Mouse (Mus musculus) brown adipose tissue, adult 24 weeks (tissue): ENCODE measurements around the gene Myo1e. TPM values are rescaled to one million over a fixed set of nuclear protein-coding genes. Genes with fewer than 3 reads are reported as not detected.

Experiments used
- H3K27ac ChIP-seq: fragments of 200-500 bp; replicated peaks from 2 replicates; pipeline ENCODE4 v1.5.1; 2012; ENCODE audit warnings: low read depth, mild to moderate bottlenecking, low read length
- H3K4me1 ChIP-seq: fragments of 200-500 bp; 2 replicates; pipeline ENCODE4 v1.6.1; 2012; ENCODE audit warnings: low read length, mixed read lengths; ENCODE audit not compliant: control insufficient read depth, insufficient read depth, insufficient read length
- H3K4me3 ChIP-seq: fragments of 200-500 bp; 2 replicates; pipeline ENCODE4 v1.5.1; 2012; ENCODE audit warnings: low read depth, mild to moderate bottlenecking, low read length, moderate library complexity; ENCODE audit not compliant: insufficient read depth
- polyA plus RNA-seq: library from polyadenylated mRNA; stranded (reverse); fragments of >200 nt; gene quantifications from 2 replicates; pipeline ENCODE4 v1.2.4, GENCODE M21; 2012; ENCODE audit not compliant: missing spikeins, insufficient read depth, insufficient read length

Gene Myo1e
- polyA plus RNA-seq, 1 experiment: 2.0 TPM

DNA sequence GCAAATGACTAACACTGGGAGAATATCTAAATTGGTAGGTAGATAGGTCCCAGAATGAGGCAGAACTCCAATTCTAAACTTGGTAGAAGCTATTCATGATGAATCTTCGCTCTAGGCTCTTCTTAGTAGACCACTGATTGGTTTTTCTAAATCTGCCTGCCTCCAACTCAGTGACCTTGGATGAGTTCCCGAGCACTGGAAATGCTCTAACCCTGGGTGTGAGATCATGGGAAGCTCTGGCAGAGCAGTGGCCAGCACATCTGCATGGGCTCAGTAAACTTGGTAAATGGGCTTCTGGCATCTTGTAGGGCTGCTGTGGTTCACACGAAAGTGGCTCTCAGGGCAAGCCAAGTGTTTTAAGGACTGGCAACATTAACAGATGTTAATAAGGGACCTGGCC, 199.4 kb downstream of the Myo1e start:
- Histone ChIP-seq H3K4me3 (no peak overlapping the region), H3K4me1 (no peaks in the 10 kb centered on the region), H3K27ac (no peak overlapping the region)

GRCm38 (mm10) chr9:70408791-70409190, 201.6 kb downstream of the Myo1e start:
- no peaks in the 10 kb centered on the region for H3K4me1 ChIP-seq
- H3K27ac ChIP-seq: no peak overlapping the region
- H3K4me3 ChIP-seq: no peak overlapping the region

GRCm38 (mm10) chr9:70409743-70410142, 202.6 kb downstream of the Myo1e start:
- no peaks in the 10 kb centered on the region for H3K4me1 ChIP-seq
- no peak overlapping the region for H3K27ac ChIP-seq
- H3K4me3 ChIP-seq: no peak overlapping the region

DNA sequence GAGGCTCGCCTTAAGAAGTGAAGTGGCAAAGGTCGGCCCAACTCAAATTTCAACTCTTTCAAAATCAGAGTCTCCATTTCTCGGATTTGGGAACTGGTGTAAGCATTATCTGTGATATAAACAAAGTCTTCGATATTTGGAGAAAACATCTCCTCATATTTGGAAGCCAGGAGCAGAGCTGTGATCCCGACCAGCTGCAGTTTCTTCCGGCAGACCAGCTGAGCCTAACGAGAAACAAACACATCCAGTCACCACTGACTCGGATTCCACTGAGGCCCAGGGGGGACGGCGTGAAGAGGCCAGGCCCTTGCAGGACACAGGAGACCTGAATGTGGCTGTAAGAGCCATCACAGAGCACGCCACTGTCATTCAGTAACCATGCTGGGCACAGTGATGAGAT, 203.5 kb downstream of the Myo1e start:
- Histone ChIP-seq H3K4me3 (no peak overlapping the region), H3K27ac (no peak overlapping the region), H3K4me1 (no peaks in the 10 kb centered on the region)

DNA sequence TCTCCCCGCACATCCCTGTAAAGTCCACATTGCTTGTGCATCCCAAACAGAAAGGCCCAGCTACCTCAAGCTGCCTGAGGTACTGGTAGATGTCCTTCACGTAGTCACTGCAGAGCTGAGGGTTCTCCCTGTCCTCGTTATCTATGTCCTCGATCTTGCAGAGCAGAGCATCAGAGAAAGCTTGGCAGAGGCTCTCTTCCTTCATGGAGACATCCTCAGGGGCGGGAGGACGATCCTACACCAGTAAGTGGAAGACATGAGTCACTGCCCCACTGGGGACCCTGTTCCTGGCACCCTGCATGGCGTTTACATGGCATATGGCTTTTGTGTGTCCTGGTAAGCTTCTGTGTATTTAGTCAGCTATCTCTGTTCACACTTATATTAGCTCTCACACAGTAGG, 205.9 kb downstream of the Myo1e start:
- Histone ChIP-seq H3K27ac (no peak overlapping the region), H3K4me3 (no peak overlapping the region), H3K4me1 (no peaks in the 10 kb centered on the region)

- H3K4me3 ChIP-seq: no peak overlapping the region
- no peaks in the 10 kb centered on the region for H3K4me1 ChIP-seq
- no peak overlapping the region for H3K27ac ChIP-seq
These were observed 209.3 kb downstream of the Myo1e start for GRCm38 (mm10) chr9:70416412-70416811.

DNA sequence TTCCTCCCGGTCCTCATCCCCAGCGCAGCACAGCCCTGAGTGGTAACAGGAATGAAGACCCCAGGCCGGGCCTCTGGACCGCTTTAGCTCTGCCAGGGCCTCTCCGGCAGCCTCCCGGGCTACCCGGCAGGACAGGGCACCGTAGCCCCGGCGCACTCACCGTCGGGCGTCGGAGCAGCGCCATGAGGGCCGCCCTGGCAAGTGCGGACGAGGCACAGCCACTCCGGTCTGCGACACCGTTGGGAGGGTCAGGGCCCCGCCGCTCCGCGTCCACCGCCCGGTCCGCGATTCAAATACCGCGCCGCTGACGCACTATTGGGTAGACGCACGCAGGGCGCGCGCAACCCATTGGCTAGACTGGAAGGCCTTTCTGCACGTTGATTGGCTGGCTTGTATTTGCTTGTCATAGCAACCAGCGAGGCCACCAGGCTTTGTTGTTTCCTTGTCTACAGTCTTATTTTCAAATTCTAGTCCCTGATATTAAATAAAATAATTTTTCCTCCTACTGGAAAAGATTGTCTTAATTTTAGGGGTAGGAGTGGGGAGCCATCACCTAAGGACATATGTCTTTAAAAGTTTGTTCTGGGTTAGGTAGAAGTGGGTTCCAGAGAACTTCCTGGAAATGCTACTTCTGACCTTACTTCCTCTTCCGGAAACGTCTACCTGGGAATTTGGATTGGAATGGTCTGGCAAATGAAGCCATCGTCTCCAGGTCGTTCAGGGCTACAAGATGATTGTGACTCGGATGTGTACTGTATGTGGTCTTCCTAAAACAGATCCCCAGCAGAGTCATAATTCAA, 214.3 kb downstream of the Myo1e start, which contains the start of gene Ccnb2:
Gene Ccnb2, minus strand, starts transcription at position 291 of the 800 bp plus-strand sequence.
- Histone ChIP-seq H3K27ac (no peak within 1 kb of the TSS), H3K4me3 (peak within 1 kb of the TSS; percentile 49), H3K4me1 (no peaks in the 10 kb centered on the region)

DNA sequence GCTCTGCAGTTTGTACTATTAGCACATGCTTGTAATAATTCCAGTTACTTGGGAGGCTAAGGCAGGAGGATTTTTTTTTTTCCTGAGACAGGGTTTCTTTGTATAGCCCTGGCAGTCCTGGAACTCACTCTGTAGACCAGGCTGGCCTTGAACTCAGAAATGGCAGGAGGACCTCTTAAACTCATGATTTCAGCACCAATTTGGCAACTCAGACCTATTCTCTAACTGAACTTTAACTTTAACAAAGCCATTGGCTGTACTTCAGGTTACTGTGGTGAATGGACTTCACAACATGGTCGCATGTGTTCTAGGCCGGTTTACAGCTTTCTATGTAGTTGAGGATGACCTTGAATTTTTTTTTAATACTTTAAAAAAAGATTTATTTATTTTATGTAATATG, 215.5 kb downstream of the Myo1e start:
- no peak overlapping the region for H3K4me3 ChIP-seq
- H3K4me1 ChIP-seq: no peaks in the 10 kb centered on the region
- H3K27ac ChIP-seq: no peak overlapping the region

DNA sequence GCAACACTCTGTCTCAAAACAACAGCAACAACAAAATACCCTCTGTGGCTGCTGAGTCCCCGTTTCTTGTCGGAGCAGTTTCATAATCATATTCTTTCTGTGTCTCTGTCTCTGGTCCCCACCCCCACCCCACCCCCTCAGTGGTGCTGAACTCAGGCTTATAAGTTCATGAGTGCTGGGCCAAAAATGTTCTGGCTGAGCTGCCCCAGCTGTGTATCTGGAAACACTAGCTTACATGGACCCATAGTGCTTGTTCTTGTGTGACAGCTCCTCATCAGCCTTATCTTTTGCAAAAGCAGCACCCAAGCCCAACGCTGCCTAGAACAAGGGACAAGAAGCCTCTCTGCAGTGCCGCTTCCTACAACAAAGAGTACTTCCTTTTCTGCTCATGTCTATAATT, 232.8 kb downstream of the Myo1e start:
- Histone ChIP-seq H3K4me1 (no peaks in the 10 kb centered on the region), H3K27ac (no peak overlapping the region), H3K4me3 (no peak overlapping the region)

- Histone ChIP-seq H3K4me1 (no peaks in the 10 kb centered on the region), H3K4me3 (no peak overlapping the region), H3K27ac (no peak overlapping the region)
These were observed 241.9 kb downstream of the Myo1e start for GRCm38 (mm10) chr9:70449072-70449471.

Other genes with a start within 250 kb of the Myo1e start
- gene Bnip2, start 217.9 kb upstream of the Myo1e start, polyA plus RNA-seq: 61.4 and 68.1 TPM in 2 replicates
- gene Gtf2a2, start 194.8 kb upstream of the Myo1e start, polyA plus RNA-seq: 107 and 119 TPM in 2 replicates
- gene Gcnt3, start 169.3 kb upstream of the Myo1e start, polyA plus RNA-seq: not detected in 2 replicates
- not detected in 2 replicates for gene Fam81a, start 64.8 kb upstream of the Myo1e start, polyA plus RNA-seq
- gene Ccnb2, start 214.2 kb downstream of the Myo1e start, polyA plus RNA-seq: not detected in 2 replicates